Mouse (Mus musculus) hindbrain, embryonic 14.5 days (tissue): ENCODE measurements around the gene Rnf5. TPM values are rescaled to one million over a fixed set of nuclear protein-coding genes. Genes with fewer than 3 reads are reported as not detected.

ENCODE experiments used
- ATAC-seq: fragments of 200-750 bp; cut with Nextera tagmentation; 2 replicates; pipeline ENCODE4 v1.8.0; 2017; ENCODE audit warnings: moderate number of reproducible peaks, mild to moderate bottlenecking, moderate TSS enrichment, moderate library complexity; ENCODE audit not compliant: low FRiP score
- DNase-seq: peaks from one replicate; pipeline ENCODE4 v3.0.0-alpha.2; 2015; ENCODE audit warnings: low spot score
- H3K27ac ChIP-seq: fragments of 300-500 bp; sonication (generic); 2 replicates; pipeline ENCODE4 v1.5.1; 2014; ENCODE audit warnings: mild to moderate bottlenecking, moderate library complexity
- H3K27me3 ChIP-seq: fragments of 300-500 bp; sonication (generic); 2 replicates; pipeline ENCODE4 v1.6.1; 2014; ENCODE audit warnings: mild to moderate bottlenecking, low read length, mixed read lengths; ENCODE audit not compliant: control insufficient read depth, insufficient read depth
- H3K36me3 ChIP-seq: fragments of 300-500 bp; sonication (generic); replicated peaks from 2 replicates; pipeline ENCODE4 v1.6.1; 2014; ENCODE audit not compliant: control insufficient read depth, insufficient read depth
- H3K4me1 ChIP-seq: fragments of 300-500 bp; sonication (generic); replicated peaks from 2 replicates; pipeline ENCODE4 v1.6.1; 2014; ENCODE audit warnings: antibody characterized with exemption, low read length, mixed read lengths; ENCODE audit not compliant: control insufficient read depth, insufficient read depth
- H3K4me2 ChIP-seq: fragments of 300-500 bp; sonication (generic); replicated peaks from 2 replicates; pipeline ENCODE4 v1.6.1; 2014; ENCODE audit warnings: mild to moderate bottlenecking, moderate library complexity
- H3K4me3 ChIP-seq: fragments of 300-500 bp; sonication (generic); replicated peaks from 2 replicates; pipeline ENCODE4 v1.5.1; 2014; ENCODE audit warnings: mild to moderate bottlenecking, low read length
- H3K9ac ChIP-seq: fragments of 300-500 bp; sonication (generic); 2 replicates; pipeline ENCODE4 v1.6.1; 2014
- H3K9me3 ChIP-seq: fragments of 300-500 bp; sonication (generic); 2 replicates; pipeline ENCODE4 v1.6.1; 2016; ENCODE audit warnings: low read length; ENCODE audit not compliant: control insufficient read depth
- WGBS: fragments of 180-500 bp; shearing (Covaris S2); extraction: QIAGEN DNeasy Blood & Tissue Kit; methylation state at CpG from one replicate; pipeline ENCODE4 v1.1.7; 2014; 5-methylcytosine and 5-hydroxymethylcytosine counted together
- polyA plus RNA-seq: library from polyadenylated mRNA; unstranded; fragments of >200 nt; fragmentation: Nextera tagmentation; extraction: Ambion mirVana; gene quantifications from 2 replicates; pipeline ENCODE4 v1.2.1, GENCODE M21; 2014

The Rnf5 gene
- polyA plus RNA-seq, 1 experiment from 2014 or later: 211 TPM

DNA sequence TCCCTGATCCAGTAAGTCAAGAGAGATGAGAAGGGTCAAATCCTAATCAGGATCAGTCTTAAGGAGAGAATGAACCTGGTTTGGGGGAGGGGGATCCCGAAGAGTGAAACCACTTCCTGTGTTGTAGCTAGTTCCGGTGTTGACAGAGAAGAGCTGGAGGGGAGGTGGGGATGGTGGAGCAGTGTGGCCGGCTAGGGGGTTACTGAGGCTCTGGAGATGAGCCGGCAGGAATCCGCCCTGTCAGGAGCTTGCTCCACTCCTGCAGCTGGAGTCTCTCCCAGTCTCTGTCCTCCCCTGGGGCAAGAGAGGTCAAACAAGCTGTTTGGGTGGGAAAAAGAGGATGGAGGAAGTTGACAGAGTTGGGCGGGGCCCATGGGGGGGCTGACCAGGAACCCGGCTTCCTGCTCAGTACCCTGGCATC is 13.8 kb downstream of the Rnf5 start, which contains the start of gene Gpsm3:
TSS of gene Gpsm3 (plus strand) at position 126 of the 421 bp plus-strand sequence.
- Histone ChIP-seq H3K9ac (no peak within 1 kb of the TSS), H3K4me3 (no peak within 1 kb of the TSS), H3K9me3 (no peaks in the 10 kb centered on the region), H3K4me2 (peak within 1 kb of the TSS; percentile 98; the same call in 1 of the 2 replicates), H3K36me3 (peaks cover 3% of the 10 kb centered on the region), H3K27ac (no peak within 1 kb of the TSS; the same call in 1 of the 2 replicates), H3K27me3 (no peaks in the 10 kb centered on the region), H3K4me1 (peaks cover 60% of the 10 kb centered on the region)
- DNase-seq: no peak
- WGBS: 27% methylated on average over 7 of the region's 7 CpGs
- no peak for ATAC-seq

DNA sequence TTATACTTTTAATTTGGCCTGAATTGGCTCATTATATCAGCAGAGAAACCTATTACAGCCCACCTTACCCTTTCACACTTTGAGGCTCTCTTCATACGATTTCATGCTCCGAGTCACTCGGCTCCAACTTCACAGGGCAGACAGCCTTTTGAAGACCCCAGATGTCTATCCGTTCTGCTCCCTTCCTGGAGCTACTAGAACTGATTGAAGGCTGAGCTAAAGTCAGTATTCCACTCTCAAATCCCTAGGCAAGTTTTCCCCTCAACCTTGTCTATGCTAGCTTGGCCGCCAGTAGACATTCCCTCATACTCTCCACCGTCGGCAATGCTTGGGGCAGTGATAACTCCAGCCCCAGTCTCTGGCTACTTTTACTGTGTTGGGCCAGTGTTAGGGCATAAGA is 14.3 kb downstream of the Rnf5 start:
- no peaks in the 10 kb centered on the region for H3K36me3 ChIP-seq
- H3K9ac ChIP-seq: no peak overlapping the region
- H3K9me3 ChIP-seq: no peaks in the 10 kb centered on the region
- DNase-seq (no peak), ATAC-seq (no peak)
- no peak overlapping the region for H3K27ac ChIP-seq
- H3K4me3 ChIP-seq: no peak overlapping the region
- 56% methylated on average over 7 of the region's 7 CpGs for WGBS
- peaks cover 55% of the 10 kb centered on the region for H3K4me1 ChIP-seq
- 0 out of 2 replicates have a peak overlapping the region, but pooled peaks have one; percentile 11 for H3K4me2 ChIP-seq
- H3K27me3 ChIP-seq: no peaks in the 10 kb centered on the region

DNA sequence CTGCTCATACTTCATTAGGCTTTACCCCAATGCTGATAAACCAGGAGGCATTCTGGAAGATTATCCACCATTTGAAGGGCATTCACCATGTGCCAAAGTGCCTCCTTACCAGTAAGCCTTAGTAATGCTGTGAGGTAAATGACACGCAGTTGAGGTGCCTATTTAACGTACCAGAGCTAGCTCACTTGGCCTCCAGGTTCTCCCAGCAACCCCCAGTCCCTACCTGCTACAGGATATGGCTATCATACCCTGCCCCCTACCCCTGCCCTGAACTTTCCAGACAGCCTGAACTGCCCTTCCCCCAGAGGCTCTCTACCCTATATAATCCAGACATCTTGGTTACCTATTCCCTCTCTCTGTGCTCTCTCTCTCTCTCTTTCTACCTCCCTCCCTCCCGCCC is 14.7 kb downstream of the Rnf5 start:
- H3K27me3 ChIP-seq: no peaks in the 10 kb centered on the region
- H3K4me2 ChIP-seq: 0 out of 2 replicates have a peak overlapping the region, but pooled peaks have one; percentile 98
- H3K9me3 ChIP-seq: no peaks in the 10 kb centered on the region
- ATAC-seq: no peak
- 85% methylated on average over 3 of the region's 3 CpGs for WGBS
- H3K4me3 ChIP-seq: no peak overlapping the region
- H3K4me1 ChIP-seq: peaks cover 51% of the 10 kb centered on the region
- H3K36me3 ChIP-seq: no peaks in the 10 kb centered on the region
- no peak overlapping the region for H3K27ac ChIP-seq
- DNase-seq: no peak
- H3K9ac ChIP-seq: no peak overlapping the region

- ATAC-seq (no peak), DNase-seq (no peak)
- Histone ChIP-seq H3K27me3 (no peaks in the 10 kb centered on the region), H3K4me1 (peaks cover 43% of the 10 kb centered on the region), H3K27ac (peak overlapping the region; percentile 98), H3K4me2 (peak overlapping the region; percentile 98), H3K9me3 (no peaks in the 10 kb centered on the region), H3K36me3 (no peaks in the 10 kb centered on the region), H3K9ac (peak overlapping the region; percentile 95), H3K4me3 (peak overlapping the region; percentile 74)
- WGBS: 3% methylated on average over 19 of the region's 19 CpGs
Observed at GRCm38 (mm10) chr17:34587814-34588213, 15.7 kb downstream of the Rnf5 start.

GRCm38 (mm10) chr17:34587423-34587811 is 16.1 kb downstream of the Rnf5 start:
- Histone ChIP-seq H3K9me3 (no peaks in the 10 kb centered on the region), H3K36me3 (no peaks in the 10 kb centered on the region), H3K9ac (peak overlapping the region; percentile 95), H3K4me1 (peaks cover 43% of the 10 kb centered on the region), H3K4me3 (peak overlapping the region; percentile 74), H3K4me2 (peak overlapping the region; percentile 98), H3K27ac (peak overlapping the region; percentile 98), H3K27me3 (no peaks in the 10 kb centered on the region)
- WGBS: 1% methylated on average over 49 of the region's 50 CpGs
- peak; percentile 98 for DNase-seq
- peak; percentile 83 for ATAC-seq

DNA sequence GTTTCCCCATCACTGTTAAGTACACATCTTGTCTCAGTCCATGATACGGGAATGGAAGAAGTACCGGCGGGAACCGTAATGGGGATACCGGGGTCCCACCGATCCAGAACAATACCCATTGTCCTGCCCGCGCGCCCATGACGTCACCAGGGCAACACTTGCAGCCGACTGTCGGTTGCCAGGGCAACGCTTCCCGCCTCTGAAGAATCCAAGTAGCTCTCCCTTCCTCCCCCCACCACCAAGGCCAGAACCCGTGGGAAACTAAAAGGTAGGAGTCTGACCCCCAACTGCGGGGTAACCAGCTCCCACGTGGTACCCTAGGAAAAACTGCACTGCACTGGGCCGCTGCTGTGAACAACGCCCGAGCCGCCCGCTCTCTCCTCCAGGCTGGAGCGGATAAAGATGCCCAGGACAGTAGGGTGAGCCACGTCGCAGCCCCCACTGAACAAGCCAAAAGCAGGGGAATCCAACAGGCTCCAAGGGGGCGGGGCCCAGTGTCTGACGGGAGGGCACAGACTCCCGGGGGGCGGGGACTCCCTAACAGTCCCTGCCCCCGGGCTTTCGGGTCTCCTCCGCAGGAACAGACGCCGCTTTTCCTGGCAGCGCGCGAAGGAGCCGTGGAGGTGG is 16.6 kb downstream of the Rnf5 start:
- H3K9ac ChIP-seq: peak overlapping the region; percentile 95
- H3K4me3 ChIP-seq: peak overlapping the region; percentile 74
- H3K27ac ChIP-seq: peak overlapping the region; percentile 98
- under 1% methylated on average over 37 of the region's 38 CpGs for WGBS
- peak overlapping the region; percentile 98 for H3K4me2 ChIP-seq
- ATAC-seq (peak; percentile 73), DNase-seq (peak; percentile 87)
- H3K27me3 ChIP-seq: no peaks in the 10 kb centered on the region
- H3K36me3 ChIP-seq: no peaks in the 10 kb centered on the region
- H3K4me1 ChIP-seq: peaks cover 43% of the 10 kb centered on the region
- H3K9me3 ChIP-seq: no peaks in the 10 kb centered on the region

DNA sequence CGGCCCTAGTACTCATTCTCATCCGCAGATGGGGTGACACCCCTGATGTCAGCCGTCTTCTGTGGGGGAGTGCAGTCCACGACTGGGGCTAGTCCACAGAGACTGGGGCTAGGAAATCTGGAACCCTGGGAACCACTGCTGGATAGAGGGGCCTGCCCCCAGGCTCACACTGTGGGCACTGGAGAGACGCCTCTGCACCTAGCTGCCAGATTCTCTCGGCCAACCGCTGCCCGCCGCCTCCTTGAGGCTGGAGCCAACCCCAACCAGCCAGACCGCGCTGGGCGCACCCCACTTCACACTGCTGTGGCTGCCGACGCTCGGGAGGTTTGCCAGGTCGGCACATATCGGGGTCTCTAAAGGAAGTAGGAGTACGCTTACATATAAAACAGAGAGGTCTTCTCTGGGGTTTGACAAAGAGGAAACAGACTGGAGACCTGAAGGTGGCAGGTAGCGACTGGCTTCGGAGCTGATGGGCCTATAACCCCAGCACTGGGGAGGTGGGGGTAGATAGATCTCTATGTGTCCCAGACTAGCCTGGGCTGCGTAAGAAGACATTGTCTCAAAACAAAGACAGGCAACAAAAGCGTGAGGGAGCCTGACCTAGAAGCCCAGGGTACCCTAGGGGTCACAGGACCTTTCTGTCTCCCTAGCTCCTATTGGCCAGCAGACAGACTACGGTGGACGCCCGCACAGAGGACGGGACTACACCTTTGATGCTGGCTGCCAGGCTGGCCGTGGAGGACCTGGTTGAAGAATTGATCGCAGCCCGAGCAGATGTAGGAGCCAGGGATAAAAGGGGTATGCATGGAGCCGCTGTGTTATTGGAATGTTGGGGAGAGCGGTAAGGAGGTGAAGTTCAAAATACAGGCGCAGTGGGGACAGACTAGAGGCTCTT is 17.4 kb downstream of the Rnf5 start:
- Histone ChIP-seq H3K27me3 (no peaks in the 10 kb centered on the region), H3K9me3 (no peaks in the 10 kb centered on the region), H3K4me3 (peak overlapping the region; percentile 74), H3K4me2 (peak overlapping the region; percentile 98), H3K27ac (peak overlapping the region; percentile 98), H3K36me3 (no peaks in the 10 kb centered on the region), H3K9ac (peak overlapping the region; percentile 95), H3K4me1 (peaks cover 36% of the 10 kb centered on the region)
- peak; percentile 54 for DNase-seq
- WGBS: 12% methylated on average over 32 of the region's 32 CpGs
- peak; percentile 7 for ATAC-seq

DNA sequence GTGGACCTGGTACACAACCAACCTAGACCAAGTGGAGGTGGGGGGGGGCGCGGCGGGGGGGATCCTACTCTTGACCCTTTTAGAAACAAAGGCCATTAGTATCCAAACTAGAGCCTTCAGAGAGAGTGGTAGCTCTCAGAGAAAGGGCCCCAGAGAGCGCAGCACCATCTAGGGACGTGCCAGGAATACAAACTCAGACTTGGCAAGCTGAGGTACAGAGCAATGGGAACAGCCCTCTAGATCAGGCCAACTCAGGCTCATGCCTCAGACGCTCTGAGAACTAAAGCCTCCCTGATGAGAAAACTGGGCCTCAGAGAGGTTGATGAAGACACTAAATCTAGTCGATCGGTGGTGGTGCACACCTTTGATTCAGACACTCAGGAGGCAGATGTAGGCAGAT is 18.4 kb downstream of the Rnf5 start:
- Histone ChIP-seq H3K36me3 (no peaks in the 10 kb centered on the region), H3K9ac (no peak overlapping the region), H3K4me3 (no peak overlapping the region), H3K4me1 (peaks cover 26% of the 10 kb centered on the region), H3K4me2 (no peak overlapping the region), H3K27ac (peak overlapping the region; percentile 98), H3K9me3 (no peaks in the 10 kb centered on the region), H3K27me3 (no peaks in the 10 kb centered on the region)
- no peak for ATAC-seq
- no peak for DNase-seq
- WGBS: 86% methylated on average over 8 of the region's 8 CpGs

- Histone ChIP-seq H3K27me3 (no peaks in the 10 kb centered on the region), H3K9ac (no peak overlapping the region), H3K36me3 (no peaks in the 10 kb centered on the region), H3K4me3 (no peak overlapping the region), H3K9me3 (no peaks in the 10 kb centered on the region), H3K27ac (no peak overlapping the region), H3K4me2 (no peak overlapping the region), H3K4me1 (peaks cover 17% of the 10 kb centered on the region)
- no peak for ATAC-seq
- WGBS: 87% methylated on average over 8 of the region's 8 CpGs
- DNase-seq: no peak
Observed at GRCm38 (mm10) chr17:34583819-34584218, 19.7 kb downstream of the Rnf5 start.
